Mouse (Mus musculus) layer of hippocampus, adult 2 months (tissue): ENCODE results near the gene Irf8. TPM values are rescaled to one million over a fixed set of nuclear protein-coding genes. Genes with fewer than 3 reads are reported as not detected.

Experiments
- DNase-seq, 2 experiments: peaks; one replicate each; pipeline ENCODE4 v3.0.0; 2022; ENCODE audit warnings: low spot score in 2 of 2
- H3K27ac ChIP-seq: fragments of 200-600 bp; 2 replicates; pipeline ENCODE4 v1.8.1; 2022
- H3K4me3 ChIP-seq: fragments of 200-600 bp; 2 replicates; pipeline ENCODE4 v1.8.1; 2022; ENCODE audit warnings: mild to moderate bottlenecking
- CTCF ChIP-seq: fragments of 200-600 bp; conservative IDR thresholded peaks from 2 replicates; pipeline ENCODE4 v1.8.1; 2022; ENCODE audit warnings: antibody characterized with exemption, mild to moderate bottlenecking, moderate library complexity
- total RNA-seq, 2 experiments: library from RNA; stranded (reverse); gene quantifications; 2 replicates each; pipeline ENCODE4 v1.2.3; 2021

Gene Irf8
- total RNA-seq, 2 experiments from 2014 or later: 4.7 to 5.2 TPM

DNA sequence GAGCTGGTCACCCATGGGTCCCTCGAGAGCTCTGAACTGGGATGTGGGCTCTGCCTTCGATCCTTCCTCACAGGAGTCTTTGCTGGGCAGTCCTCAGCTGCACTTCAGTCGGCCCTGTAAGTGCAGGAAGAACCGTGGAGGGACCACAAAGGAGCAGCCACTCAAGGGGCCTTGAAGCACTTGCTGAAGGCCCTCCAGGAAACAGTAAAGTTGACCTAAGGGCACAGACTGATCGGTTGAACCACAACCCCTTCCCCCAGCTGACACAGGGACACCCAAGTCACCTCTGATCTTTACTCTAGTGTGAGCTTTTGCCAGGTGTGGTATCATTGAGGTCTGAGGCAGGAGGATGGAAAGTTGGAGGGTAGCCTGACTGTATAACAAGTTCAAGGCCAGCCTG is 10.1 kb upstream of the Irf8 start:
- no peak for DNase-seq
- no peak for TF ChIP-seq CTCF
- H3K4me3 ChIP-seq: no peak overlapping the region
- no peak overlapping the region for H3K27ac ChIP-seq

- TF ChIP-seq CTCF: no peak
- H3K4me3 ChIP-seq: no peak overlapping the region
- no peak for DNase-seq
- H3K27ac ChIP-seq: no peak overlapping the region
Measured at GRCm38 (mm10) chr8:120728488-120729160, 7.5 kb upstream of the Irf8 start.

GRCm38 (mm10) chr8:120731582-120731981 is 4.6 kb upstream of the Irf8 start:
- no peak overlapping the region for H3K27ac ChIP-seq
- DNase-seq: no peak
- TF ChIP-seq CTCF: no peak
- no peak overlapping the region for H3K4me3 ChIP-seq

DNA sequence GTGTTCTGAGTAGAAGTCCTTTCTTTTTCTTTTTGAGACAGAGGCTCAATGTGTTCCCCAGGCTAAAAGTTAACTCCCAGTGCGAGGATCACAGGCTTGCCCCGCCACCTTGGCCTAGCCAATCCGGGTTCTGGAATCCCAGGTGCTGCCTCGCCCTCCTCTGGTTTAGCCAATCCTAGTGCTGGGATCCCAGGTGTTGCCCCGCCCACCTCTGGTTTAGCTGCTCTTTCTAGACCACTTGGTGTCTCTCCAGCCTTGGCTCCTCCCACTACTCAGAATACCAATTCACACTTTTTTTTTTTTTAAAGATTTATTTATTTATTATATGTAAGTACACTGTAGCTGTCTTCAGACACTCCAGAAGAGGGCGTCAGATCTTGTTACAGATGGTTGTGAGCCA is 4.1 kb upstream of the Irf8 start:
- Histone ChIP-seq H3K4me3 (no peak overlapping the region), H3K27ac (no peak overlapping the region)
- no peak for TF ChIP-seq CTCF
- DNase-seq: no peak

DNA sequence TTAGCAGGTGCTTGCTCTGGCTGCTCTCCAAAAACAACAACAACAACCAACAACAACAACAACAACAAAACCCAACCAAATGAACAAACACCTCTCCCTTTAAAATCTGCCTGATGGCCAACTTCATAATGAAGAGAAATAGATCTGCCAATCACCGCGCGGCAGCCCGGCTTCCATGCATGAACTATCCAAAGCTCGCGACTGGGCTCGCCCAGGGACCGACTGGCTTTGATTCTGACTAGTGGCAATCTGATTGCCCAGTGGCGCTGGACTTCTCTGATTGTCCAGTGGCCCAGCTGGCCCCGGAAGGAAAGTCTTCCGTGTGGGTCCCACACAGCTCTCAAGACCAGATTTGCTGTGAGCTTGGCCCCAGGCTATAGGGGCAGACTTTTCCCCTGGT is 328 bp downstream of the Irf8 start:
- H3K27ac ChIP-seq: peak overlapping the region; percentile 15; the same call in 1 of the 2 replicates
- no peak for DNase-seq
- TF ChIP-seq CTCF: no peak

GRCm38 (mm10) chr8:120737166-120737565 is 1.0 kb downstream of the Irf8 start:
- Histone ChIP-seq H3K27ac (no peak overlapping the region), H3K4me3 (peak overlapping the region; percentile 63; the same call in 1 of the 2 replicates)
- no peak for TF ChIP-seq CTCF
- DNase-seq: no peak

More for the DNA sequence above, 328 bp downstream of the Irf8 start:
- peak overlapping the region; percentile 63 for H3K4me3 ChIP-seq

GRCm38 (mm10) chr8:120738771-120739170 is 2.6 kb downstream of the Irf8 start:
- no peak for TF ChIP-seq CTCF
- DNase-seq: no peak
- Histone ChIP-seq H3K4me3 (no peak overlapping the region), H3K27ac (no peak overlapping the region)

GRCm38 (mm10) chr8:120739526-120739925 is 3.4 kb downstream of the Irf8 start:
- TF ChIP-seq CTCF: no peak
- H3K4me3 ChIP-seq: no peak overlapping the region; the same call in 1 of the 2 replicates
- H3K27ac ChIP-seq: no peak overlapping the region
- DNase-seq: no peak

DNA sequence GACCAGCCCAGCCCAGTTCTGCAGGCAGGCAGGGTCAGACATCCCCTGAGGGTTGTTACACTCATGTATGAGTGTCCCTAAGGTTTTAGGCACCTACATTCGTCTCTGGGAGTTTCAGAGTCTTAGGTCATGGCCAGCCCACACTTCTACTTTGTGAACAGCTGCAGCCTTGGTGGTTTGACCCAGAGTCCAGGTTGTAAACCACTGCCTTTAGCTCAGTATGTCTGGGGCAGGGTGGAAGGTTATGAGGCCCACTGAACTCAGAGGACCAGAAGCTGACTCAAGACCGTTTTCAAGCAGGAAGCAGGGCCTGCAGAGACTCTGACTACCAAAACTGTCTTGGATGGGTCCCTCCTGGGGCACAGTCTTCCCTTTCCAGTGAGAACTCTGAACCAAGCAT is 4.4 kb downstream of the Irf8 start:
- no peak for DNase-seq
- H3K4me3 ChIP-seq: no peak overlapping the region
- no peak overlapping the region for H3K27ac ChIP-seq
- no peak for TF ChIP-seq CTCF

- no peak for DNase-seq
- no peak for TF ChIP-seq CTCF
- H3K4me3 ChIP-seq: no peak overlapping the region
- H3K27ac ChIP-seq: no peak overlapping the region
Measured at GRCm38 (mm10) chr8:120741001-120741400, 4.8 kb downstream of the Irf8 start.

DNA sequence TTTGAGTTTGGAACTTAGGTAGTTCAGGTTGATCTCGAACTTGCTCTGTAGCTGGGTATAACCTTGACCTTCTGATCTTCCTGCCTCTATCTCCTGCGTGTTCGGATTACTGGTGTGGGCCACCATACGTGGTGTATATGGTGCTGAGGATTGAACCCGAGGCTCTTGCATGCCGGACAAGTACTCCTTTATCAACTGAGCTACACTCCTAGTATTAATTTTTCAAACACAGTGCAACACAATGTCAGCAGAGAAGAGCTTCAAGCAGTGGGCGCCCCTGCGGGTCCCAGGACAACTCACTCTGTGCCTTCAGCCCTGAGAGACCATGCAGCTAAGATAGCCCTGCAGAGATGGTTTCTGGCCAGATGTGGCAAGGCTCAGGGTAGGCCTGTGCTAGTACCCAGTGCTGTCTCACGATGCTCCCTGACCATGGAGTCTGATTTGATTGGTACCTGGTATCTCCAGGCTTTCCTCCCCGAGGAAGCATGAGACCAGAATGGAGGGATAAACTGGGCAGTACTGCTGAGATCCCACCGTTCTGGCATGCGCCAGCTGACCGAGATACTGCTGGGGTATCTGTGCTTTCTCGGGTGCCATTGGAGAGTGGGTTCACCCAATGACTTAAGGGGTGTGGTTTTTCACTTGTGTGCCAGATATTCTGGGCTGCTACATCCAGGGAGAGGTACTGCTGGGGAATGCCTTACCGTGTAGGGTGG is 5.8 kb downstream of the Irf8 start:
- no peak for DNase-seq
- H3K4me3 ChIP-seq: no peak overlapping the region
- no peak overlapping the region for H3K27ac ChIP-seq
- no peak for TF ChIP-seq CTCF

DNA sequence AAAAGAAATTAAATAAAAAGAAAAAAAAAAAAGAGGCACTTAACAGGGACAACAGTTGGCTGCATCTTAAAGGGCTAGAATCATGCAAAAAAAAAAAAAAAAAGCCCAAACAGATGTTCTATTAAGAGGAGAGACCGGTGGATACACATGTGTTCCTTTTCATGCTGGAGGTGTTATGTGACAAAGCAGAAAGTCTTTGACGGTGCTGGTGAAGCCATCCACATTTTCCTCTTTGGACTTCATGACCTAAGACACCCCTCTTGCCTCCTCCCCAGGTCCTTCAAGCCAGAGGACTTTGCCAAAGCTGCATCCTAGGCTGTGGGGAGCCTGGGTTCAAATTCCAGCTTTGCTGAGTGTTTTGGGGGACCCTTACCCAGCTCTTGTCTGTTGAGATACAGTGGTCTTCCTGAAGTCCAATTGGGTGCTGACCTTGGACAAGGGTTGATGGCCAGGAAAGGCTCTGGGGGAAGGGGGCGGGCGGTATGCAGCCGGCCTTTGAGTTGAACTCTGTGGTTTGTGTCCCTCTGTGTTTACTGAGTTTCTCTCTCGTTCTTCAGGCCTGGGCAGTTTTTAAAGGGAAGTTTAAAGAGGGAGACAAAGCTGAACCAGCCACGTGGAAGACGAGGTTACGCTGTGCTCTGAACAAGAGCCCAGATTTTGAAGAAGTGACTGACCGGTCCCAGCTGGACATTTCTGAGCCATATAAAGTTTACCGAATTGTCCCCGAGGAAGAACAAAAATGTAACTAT is 7.2 kb downstream of the Irf8 start:
- no peak for TF ChIP-seq CTCF
- Histone ChIP-seq H3K4me3 (no peak overlapping the region), H3K27ac (no peak overlapping the region)
- no peak for DNase-seq

DNA sequence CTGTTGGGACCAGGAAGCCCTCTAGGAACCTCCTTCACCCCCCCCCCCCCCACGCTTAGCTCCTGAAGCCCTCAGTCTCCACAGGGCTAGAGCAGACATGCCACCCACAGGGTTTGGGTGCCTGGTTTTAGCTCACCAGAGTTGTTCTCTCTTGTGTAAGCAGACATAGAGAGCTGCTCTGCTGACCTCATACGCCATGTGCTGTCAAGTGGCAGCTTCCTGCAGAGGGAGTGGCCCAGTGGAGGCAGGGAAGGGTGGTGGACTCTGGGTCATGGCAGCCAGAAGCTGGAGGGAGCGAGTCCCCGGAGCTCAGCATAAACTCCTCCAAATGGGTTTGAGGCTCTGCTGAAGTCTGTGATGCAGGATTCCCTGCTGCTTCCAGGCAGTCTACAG is 7.7 kb downstream of the Irf8 start:
- no peak for TF ChIP-seq CTCF
- no peak for DNase-seq
- no peak overlapping the region for H3K27ac ChIP-seq
- no peak overlapping the region for H3K4me3 ChIP-seq
